Mouse (Mus musculus) limb, embryonic 11.5 days (tissue): ENCODE data around the gene Rab7b. TPM values are rescaled to one million over a fixed set of nuclear protein-coding genes. Genes with fewer than 3 reads are reported as not detected.
A peak's percentile ranks its signal among the peaks of the same experiment; 100 is the strongest.

ENCODE experiments used
- ATAC-seq: fragments of 200-750 bp; cut with Nextera tagmentation; 2 replicates; pipeline ENCODE4 v1.8.0; 2017; ENCODE audit warnings: low read depth; ENCODE audit not compliant: insufficient number of reproducible peaks, low FRiP score, low TSS enrichment
- DNase-seq: peaks from one replicate; pipeline ENCODE4 v3.0.0-alpha.2; 2015; ENCODE audit warnings: low spot score
- H3K27ac ChIP-seq: fragments of 300-500 bp; sonication (generic); replicated peaks from 2 replicates; pipeline ENCODE4 v1.5.1; 2014; ENCODE audit warnings: low read depth, mild to moderate bottlenecking, low read length
- H3K27me3 ChIP-seq: fragments of 300-500 bp; sonication (generic); 2 replicates; pipeline ENCODE4 v1.6.1; 2014; ENCODE audit warnings: mild to moderate bottlenecking, low read length, mixed read lengths; ENCODE audit not compliant: control insufficient read depth, insufficient read depth
- H3K36me3 ChIP-seq: fragments of 300-500 bp; sonication (generic); 2 replicates; pipeline ENCODE4 v1.6.1; 2014; ENCODE audit warnings: mild to moderate bottlenecking, low read length, moderate library complexity, mixed read lengths; ENCODE audit not compliant: control insufficient read depth, insufficient read depth
- H3K4me1 ChIP-seq: fragments of 300-500 bp; sonication (generic); 2 replicates; pipeline ENCODE4 v1.6.1; 2014; ENCODE audit warnings: low read length, mixed read lengths; ENCODE audit not compliant: control insufficient read depth, insufficient read depth
- H3K4me2 ChIP-seq: fragments of 300-500 bp; sonication (generic); 2 replicates; pipeline ENCODE4 v1.6.1; 2014; ENCODE audit warnings: low read depth, mild to moderate bottlenecking, moderate library complexity; ENCODE audit not compliant: severe bottlenecking
- H3K4me3 ChIP-seq: fragments of 300-500 bp; sonication (generic); 2 replicates; pipeline ENCODE4 v1.5.1; 2014; ENCODE audit warnings: low read depth, low read length
- H3K9ac ChIP-seq: fragments of 300-500 bp; sonication (generic); 2 replicates; pipeline ENCODE4 v1.6.1; 2014; ENCODE audit warnings: mild to moderate bottlenecking, low read length
- H3K9me3 ChIP-seq: fragments of 300-500 bp; sonication (generic); 2 replicates; pipeline ENCODE4 v1.6.1; 2016; ENCODE audit warnings: low read length; ENCODE audit not compliant: control insufficient read depth
- WGBS: fragments of 180-500 bp; shearing (Covaris S2); extraction: QIAGEN DNeasy Blood & Tissue Kit; methylation state at CpG from one replicate; pipeline ENCODE4 v1.1.7; 2014; 5-methylcytosine and 5-hydroxymethylcytosine counted together
- polyA plus RNA-seq: library from polyadenylated mRNA; unstranded; fragments of >200 nt; fragmentation: Nextera tagmentation; extraction: Ambion mirVana; gene quantifications from 2 replicates; pipeline ENCODE4 v1.2.1, GENCODE M21; 2014

Rab7b gene
- polyA plus RNA-seq, 1 experiment from 2014 or later: 0.33 TPM

- no peaks in the 10 kb centered on the region; the same call in 1 of the 2 replicates for H3K36me3 ChIP-seq
- no peak overlapping the region for H3K9ac ChIP-seq
- 85% methylated on average over 4 of the region's 4 CpGs for WGBS
- H3K4me1 ChIP-seq: no peaks in the 10 kb centered on the region
- H3K27me3 ChIP-seq: no peaks in the 10 kb centered on the region
- no peak overlapping the region for H3K4me2 ChIP-seq
- H3K27ac ChIP-seq: no peak overlapping the region
- ATAC-seq: no peak
- no peak overlapping the region for H3K4me3 ChIP-seq
- no peak for DNase-seq
- H3K9me3 ChIP-seq: no peaks in the 10 kb centered on the region
Measured at GRCm38 (mm10) chr1:131699642-131700041, 11.1 kb downstream of the Rab7b start.

GRCm38 (mm10) chr1:131700447-131700846 lies 12.0 kb downstream of the Rab7b start:
- no peaks in the 10 kb centered on the region for H3K36me3 ChIP-seq
- H3K4me1 ChIP-seq: no peaks in the 10 kb centered on the region
- WGBS: 81% methylated on average over 5 of the region's 5 CpGs
- H3K27ac ChIP-seq: no peak overlapping the region
- no peak for DNase-seq
- no peak overlapping the region for H3K4me3 ChIP-seq
- ATAC-seq: no peak
- H3K4me2 ChIP-seq: no peak overlapping the region
- no peaks in the 10 kb centered on the region for H3K27me3 ChIP-seq
- no peak overlapping the region for H3K9ac ChIP-seq
- H3K9me3 ChIP-seq: no peaks in the 10 kb centered on the region

- no peak overlapping the region for H3K27ac ChIP-seq
- no peaks in the 10 kb centered on the region for H3K36me3 ChIP-seq
- no peaks in the 10 kb centered on the region for H3K4me1 ChIP-seq
- no peak for ATAC-seq
- no peak overlapping the region for H3K4me3 ChIP-seq
- no peak overlapping the region for H3K4me2 ChIP-seq
- H3K27me3 ChIP-seq: no peaks in the 10 kb centered on the region
- H3K9ac ChIP-seq: no peak overlapping the region
- no peaks in the 10 kb centered on the region for H3K9me3 ChIP-seq
- 82% methylated on average over 5 of the region's 5 CpGs for WGBS
- DNase-seq: no peak
Measured at GRCm38 (mm10) chr1:131701391-131701790, 12.9 kb downstream of the Rab7b start.

- H3K4me3 ChIP-seq: no peak overlapping the region
- no peaks in the 10 kb centered on the region for H3K4me1 ChIP-seq
- no peak for DNase-seq
- ATAC-seq: no peak
- no peaks in the 10 kb centered on the region for H3K36me3 ChIP-seq
- 76% methylated on average over 8 of the region's 8 CpGs for WGBS
- H3K9ac ChIP-seq: no peak overlapping the region
- H3K9me3 ChIP-seq: no peaks in the 10 kb centered on the region
- H3K27me3 ChIP-seq: no peaks in the 10 kb centered on the region
- no peak overlapping the region for H3K4me2 ChIP-seq
- H3K27ac ChIP-seq: no peak overlapping the region
Measured at GRCm38 (mm10) chr1:131702094-131702766, 13.7 kb downstream of the Rab7b start.

- no peak overlapping the region for H3K9ac ChIP-seq
- H3K4me3 ChIP-seq: no peak overlapping the region
- ATAC-seq: no peak
- no peaks in the 10 kb centered on the region for H3K4me1 ChIP-seq
- no peak overlapping the region for H3K27ac ChIP-seq
- 90% methylated on average over 2 of the region's 2 CpGs for whole genome bisulfite sequencing
- H3K4me2 ChIP-seq: no peak overlapping the region
- no peaks in the 10 kb centered on the region for H3K9me3 ChIP-seq
- no peaks in the 10 kb centered on the region for H3K36me3 ChIP-seq
- no peaks in the 10 kb centered on the region for H3K27me3 ChIP-seq
- no peak for DNase-seq
Measured at GRCm38 (mm10) chr1:131703482-131703881, 15.0 kb downstream of the Rab7b start.

GRCm38 (mm10) chr1:131708338-131708737 lies 19.8 kb downstream of the Rab7b start:
- Histone ChIP-seq H3K27me3 (no peaks in the 10 kb centered on the region), H3K27ac (no peak overlapping the region), H3K4me1 (no peaks in the 10 kb centered on the region), H3K9me3 (no peaks in the 10 kb centered on the region), H3K4me2 (no peak overlapping the region), H3K9ac (no peak overlapping the region), H3K36me3 (no peaks in the 10 kb centered on the region), H3K4me3 (no peak overlapping the region)
- 21% methylated on average over 4 of the region's 4 CpGs for WGBS
- DNase-seq: peak; percentile 59
- no peak for ATAC-seq

- DNase-seq: no peak
- H3K4me3 ChIP-seq: no peak overlapping the region
- H3K4me1 ChIP-seq: no peaks in the 10 kb centered on the region
- no peak overlapping the region for H3K9ac ChIP-seq
- H3K9me3 ChIP-seq: no peaks in the 10 kb centered on the region
- no peak overlapping the region for H3K4me2 ChIP-seq
- no peaks in the 10 kb centered on the region for H3K36me3 ChIP-seq
- 79% methylated on average over 10 of the region's 10 CpGs for WGBS
- no peak overlapping the region for H3K27ac ChIP-seq
- no peaks in the 10 kb centered on the region for H3K27me3 ChIP-seq
- no peak for ATAC-seq
Measured at GRCm38 (mm10) chr1:131711518-131711917, 23.0 kb downstream of the Rab7b start.

GRCm38 (mm10) chr1:131712386-131712785 lies 23.9 kb downstream of the Rab7b start:
- no peak overlapping the region for H3K4me2 ChIP-seq
- no peaks in the 10 kb centered on the region for H3K9me3 ChIP-seq
- no peaks in the 10 kb centered on the region for H3K4me1 ChIP-seq
- H3K27me3 ChIP-seq: no peaks in the 10 kb centered on the region
- H3K4me3 ChIP-seq: no peak overlapping the region
- DNase-seq: peak; percentile 89
- ATAC-seq: no peak
- no peak overlapping the region for H3K27ac ChIP-seq
- H3K9ac ChIP-seq: no peak overlapping the region
- 36% methylated on average over 2 of the region's 2 CpGs for WGBS
- no peaks in the 10 kb centered on the region for H3K36me3 ChIP-seq
